Mouse (Mus musculus) bone marrow, adult 2 months (tissue): ENCODE results near the gene 4930402H24Rik. TPM values are rescaled to one million over a fixed set of nuclear protein-coding genes. Genes with fewer than 3 reads are reported as not detected.

Experiments used
- H3K27ac ChIP-seq: fragments of 200-500 bp; 2 replicates; pipeline ENCODE4 v1.5.1; 2012; ENCODE audit warnings: low read depth, mild to moderate bottlenecking, control low read depth, inconsistent platforms, low read length; ENCODE audit not compliant: control insufficient read depth, poor library complexity, insufficient read depth
- H3K4me1 ChIP-seq: fragments of 200-500 bp; 2 replicates; pipeline ENCODE4 v1.6.1; 2011; ENCODE audit warnings: low read length; ENCODE audit not compliant: control insufficient read depth, insufficient read depth
- H3K4me3 ChIP-seq: fragments of 200-500 bp; replicated peaks from 2 replicates; pipeline ENCODE3; 2011; ENCODE audit warnings: mild to moderate bottlenecking, low read depth, low read length, control low read depth; ENCODE audit not compliant: control insufficient read depth
- CTCF ChIP-seq: fragments of 200-500 bp; IDR thresholded peaks from 2 replicates; pipeline ENCODE4 v1.5.1; 2011; ENCODE audit warnings: low read length, control low read depth; ENCODE audit not compliant: control insufficient read depth, insufficient read depth
- POLR2A ChIP-seq: fragments of 200-500 bp; IDR thresholded peaks from 2 replicates; pipeline ENCODE4 v1.6.1; 2011; ENCODE audit warnings: low read depth, mild to moderate bottlenecking, control low read depth, low read length, borderline replicate concordance; ENCODE audit not compliant: control insufficient read depth
- WGBS: fragments of 180-500 bp; shearing (Covaris S2); methylation state at CpG from one replicate; pipeline ENCODE4 v1.1.7; 2018; 5-methylcytosine and 5-hydroxymethylcytosine counted together
- polyA plus RNA-seq: library from polyadenylated mRNA; stranded (reverse); fragments of >200 nt; gene quantifications from 2 replicates; pipeline ENCODE4 v1.2.4, GENCODE M21; 2011; ENCODE audit warnings: low replicate concordance; ENCODE audit not compliant: missing spikeins, insufficient read depth, insufficient read length

4930402H24Rik gene
- polyA plus RNA-seq, 1 experiment: 26.6 TPM

DNA sequence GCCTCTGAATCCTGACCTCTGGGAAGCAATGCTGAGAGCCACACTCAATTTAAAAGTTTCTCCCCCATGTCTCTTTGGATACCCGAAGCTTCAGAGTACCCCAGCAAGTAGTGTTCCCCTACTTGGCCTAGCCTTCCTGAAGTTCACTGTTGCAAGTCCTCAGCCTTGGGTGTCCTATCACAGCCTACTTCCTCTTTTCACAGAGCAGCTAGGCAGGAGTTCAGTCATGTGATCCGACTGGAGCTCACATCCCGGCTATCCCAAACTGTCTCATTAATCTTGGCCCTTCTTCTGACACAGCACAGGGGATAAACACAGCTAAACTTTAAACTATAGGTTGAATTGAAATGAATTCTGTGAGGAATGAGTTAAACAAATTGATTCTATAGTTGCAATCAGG, 121.3 kb downstream of the 4930402H24Rik start:
- Histone ChIP-seq H3K4me3 (no peak overlapping the region), H3K27ac (no peak overlapping the region), H3K4me1 (no peaks in the 10 kb centered on the region)
- no peak for TF ChIP-seq POLR2A
- no peak for TF ChIP-seq CTCF
- WGBS: 8% methylated on average over 3 of the region's 3 CpGs

GRCm38 (mm10) chr2:130780615-130781303, 125.4 kb downstream of the 4930402H24Rik start:
- H3K4me3 ChIP-seq: no peak overlapping the region
- WGBS: 77% methylated on average over 2 of the region's 2 CpGs
- TF ChIP-seq POLR2A (no peak), CTCF (no peak)
- no peak overlapping the region for H3K27ac ChIP-seq
- no peaks in the 10 kb centered on the region for H3K4me1 ChIP-seq

DNA sequence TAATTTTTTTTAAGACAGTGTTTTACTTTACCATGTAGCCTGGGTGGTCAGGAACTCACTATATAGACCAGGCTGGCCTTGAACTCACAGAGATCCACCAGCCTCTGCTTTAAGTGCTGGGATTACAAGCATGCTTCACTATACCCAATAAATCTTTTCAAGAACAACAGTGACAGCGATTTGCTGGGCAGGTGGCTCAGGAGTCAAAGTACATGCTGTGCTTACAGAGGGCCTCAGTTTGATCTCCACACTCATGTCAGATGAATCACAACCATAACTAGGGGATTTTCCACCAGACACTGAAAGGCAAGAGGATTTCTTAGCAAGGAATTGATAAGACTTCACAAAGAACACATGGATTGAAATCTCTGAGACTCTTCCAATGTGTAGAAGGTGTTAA, 126.3 kb downstream of the 4930402H24Rik start:
- 87% methylated on average over 1 of the region's 1 CpGs for WGBS
- no peak overlapping the region for H3K4me3 ChIP-seq
- H3K4me1 ChIP-seq: no peaks in the 10 kb centered on the region
- TF ChIP-seq CTCF (no peak), POLR2A (no peak)
- no peak overlapping the region for H3K27ac ChIP-seq

DNA sequence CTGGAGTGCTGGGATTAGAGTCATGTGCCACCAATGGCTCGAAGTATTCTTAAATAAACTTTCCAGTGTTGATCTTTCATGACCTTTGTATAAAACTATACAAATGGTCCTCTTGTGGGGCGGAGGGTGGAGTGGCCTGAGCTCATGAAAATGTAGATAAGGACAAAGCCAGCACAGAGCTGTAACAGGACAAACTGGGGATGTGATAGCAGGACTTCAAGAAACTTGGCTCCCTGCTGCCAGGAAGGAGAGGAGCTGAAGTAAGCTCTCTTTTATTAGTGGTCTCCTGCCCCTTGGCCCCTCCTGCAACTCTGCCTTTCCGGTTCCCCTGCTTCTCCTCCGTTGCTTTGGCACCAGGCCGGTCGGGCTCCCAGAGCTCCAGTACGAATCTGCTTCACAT, 129.6 kb downstream of the 4930402H24Rik start:
- 91% methylated on average over 7 of the region's 7 CpGs for WGBS
- TF ChIP-seq POLR2A (no peak), CTCF (no peak)
- Histone ChIP-seq H3K4me3 (no peak overlapping the region), H3K27ac (no peak overlapping the region), H3K4me1 (no peaks in the 10 kb centered on the region)

DNA sequence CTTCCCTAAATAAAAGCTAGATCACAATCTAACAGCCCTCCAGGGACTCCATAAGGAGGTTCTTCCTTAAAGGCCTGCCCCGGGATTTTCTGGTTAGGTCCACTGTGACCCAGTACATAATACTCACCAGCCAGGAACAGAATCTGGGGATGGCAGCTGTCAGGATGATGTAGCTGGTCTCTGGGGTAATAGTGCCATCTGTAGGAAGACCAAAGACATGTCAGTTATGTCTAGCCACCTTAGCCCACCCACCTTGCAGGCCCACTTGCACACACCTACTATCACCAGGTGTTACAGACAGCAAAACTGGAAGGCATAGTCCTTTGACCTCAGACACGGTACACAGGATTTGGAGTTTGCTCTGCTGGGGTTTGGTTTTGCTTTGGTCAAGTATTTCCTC, 138.7 kb downstream of the 4930402H24Rik start:
- WGBS: 68% methylated on average over 2 of the region's 2 CpGs
- Histone ChIP-seq H3K4me1 (no peaks in the 10 kb centered on the region), H3K4me3 (no peak overlapping the region), H3K27ac (no peak overlapping the region)
- TF ChIP-seq POLR2A: no peak
- 0 out of 2 replicates have a peak, but pooled peaks have one; percentile 28 for TF ChIP-seq CTCF

DNA sequence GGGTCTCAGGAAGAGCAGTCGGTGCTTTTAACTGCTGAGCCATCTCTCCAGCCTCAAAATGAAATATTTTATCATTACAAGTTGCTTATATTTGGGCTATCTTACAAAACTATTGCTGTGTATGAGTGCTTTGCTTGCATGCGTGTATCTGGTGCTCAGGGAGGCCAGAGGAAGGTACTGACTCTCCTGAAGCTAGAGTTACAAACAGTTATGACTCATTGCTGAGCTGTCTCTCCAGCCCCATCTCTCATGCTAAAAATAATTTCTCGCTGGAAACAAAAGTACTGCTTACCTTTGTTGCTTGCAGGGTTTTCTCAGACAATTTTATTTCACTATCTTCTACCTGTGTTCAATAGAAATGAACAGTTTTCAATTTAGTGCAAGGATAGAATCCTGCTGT, 140.8 kb downstream of the 4930402H24Rik start:
- TF ChIP-seq CTCF (no peak), POLR2A (no peak)
- Histone ChIP-seq H3K4me3 (no peak overlapping the region), H3K27ac (no peak overlapping the region), H3K4me1 (no peaks in the 10 kb centered on the region)
- 83% methylated on average over 3 of the region's 3 CpGs for WGBS

DNA sequence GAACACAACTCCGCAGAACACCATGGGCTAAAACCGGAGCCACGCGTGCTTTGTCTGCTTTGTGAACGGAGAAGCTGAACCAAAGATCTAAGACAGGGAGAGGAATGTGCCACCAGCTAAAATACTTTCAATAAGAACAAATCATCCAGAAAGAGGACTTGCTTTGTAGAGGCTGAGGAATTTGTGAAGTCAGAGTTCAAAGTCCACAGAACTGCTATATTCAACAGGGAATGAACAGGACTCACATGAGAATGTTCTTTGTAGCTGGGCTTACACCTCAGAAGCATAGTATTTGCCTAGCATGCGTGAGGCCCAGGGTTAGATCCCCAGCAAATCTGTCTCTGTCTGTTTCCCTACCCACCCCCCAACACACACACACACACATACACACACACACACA, 145.3 kb downstream of the 4930402H24Rik start:
- no peak overlapping the region for H3K4me3 ChIP-seq
- no peaks in the 10 kb centered on the region for H3K4me1 ChIP-seq
- WGBS: 95% methylated on average over 6 of the region's 6 CpGs
- H3K27ac ChIP-seq: no peak overlapping the region
- TF ChIP-seq POLR2A (no peak), CTCF (no peak)

- Histone ChIP-seq H3K4me3 (no peak overlapping the region), H3K4me1 (no peaks in the 10 kb centered on the region), H3K27ac (no peak overlapping the region)
- no peak for TF ChIP-seq POLR2A
- no peak for TF ChIP-seq CTCF
- 76% methylated on average over 7 of the region's 7 CpGs for WGBS
Measured at GRCm38 (mm10) chr2:130755061-130755607, 151.1 kb downstream of the 4930402H24Rik start.
